In genomic region chr4:55245789-55246188, GRCm38 (mm10) we compare ENCODE assay signal across 28 mouse cellular contexts.
DNase-seq lines count a peak whose midpoint lies in the region; TF ChIP-seq lines count a peak whose summit lies in the region.
"Had no signal": no experiment of that assay in that cellular context is flagged by ENCODE, and none has a peak within 500 bp of the region (broad histone marks: within the 10 kb centered on the region; RNA-seq: fewer than 3 reads in every experiment).

No protein-coding gene starts in this region.

- WGBS in liver, adult 2 months = 14% methylated on average over 10 of the region's 10 CpGs

- H3K27ac ChIP-seq in liver, adult 2 months (replicated peaks; ENCODE audit: insufficient read depth, low read depth, low read length) = peak overlapping the region; percentile 6; the same call in 1 of the 2 replicates
- H3K27ac ChIP-seq: embryonic facial prominence, embryonic 10.5 days; embryonic facial prominence, embryonic 13.5 days; forebrain, embryonic 12.5 days; forebrain, embryonic 15.5 days; heart, adult 2 months; heart, embryonic 10.5 days; heart, embryonic 13.5 days; hindbrain, embryonic 14.5 days; hindbrain, postnatal 0 days had no signal

- H3K4me3 ChIP-seq in liver, adult 2 months (ENCODE audit: insufficient read depth, low read depth, low read length) = no peak overlapping the region
- H3K4me3 ChIP-seq: embryonic facial prominence, embryonic 10.5 days; embryonic facial prominence, embryonic 13.5 days; erythroblast, embryonic 14.5 days; forebrain, embryonic 12.5 days; forebrain, embryonic 15.5 days; heart, adult 2 months; heart, embryonic 10.5 days; heart, embryonic 13.5 days had no signal

- no peak overlapping the region for H3K9ac ChIP-seq in liver, adult 2 months (ENCODE audit: low read depth, low read length)
- H3K9ac ChIP-seq: embryonic facial prominence, embryonic 13.5 days; forebrain, embryonic 12.5 days; forebrain, embryonic 15.5 days; heart, embryonic 13.5 days; hindbrain, embryonic 14.5 days had no signal

- H3K27me3 ChIP-seq in liver, adult 2 months (ENCODE audit: control insufficient read depth, insufficient read depth, low read length) = no peaks in the 10 kb centered on the region
- H3K27me3 ChIP-seq: CH12.LX; embryonic facial prominence, embryonic 13.5 days; forebrain, embryonic 12.5 days; forebrain, embryonic 15.5 days had no signal

- peak; percentile 23 for DNase-seq in adrenal gland, postnatal 10 days
- no peak for DNase-seq in adrenal gland, postnatal 4 days (ENCODE audit: low spot score in 2 of 2)
- peak; percentile 99 for DNase-seq in liver, adult 2 months (ENCODE audit: extremely low read depth, low read depth, low spot score)
- DNase-seq in liver = no peak
- DNase-seq in retina, embryonic 14.5 days (ENCODE audit: low spot score) = peak; percentile 32
- no peak for DNase-seq in thymus, postnatal 36 days
- no peak for DNase-seq in heart, adult 18-20 months
- DNase-seq: B cell, adult 2 months; cerebellum, adult 11-12 months; cerebellum, adult 8-10 months; cerebellum, postnatal 10 days; cerebellum, postnatal 36 days; embryo, embryonic 11 days; gastrocnemius, postnatal 25 days; heart, adult 2 months; heart, postnatal 14 days; heart, postnatal 4 days had no signal

- H3K4me1 ChIP-seq in liver, adult 2 months (ENCODE audit: control insufficient read depth, insufficient read depth, low read length) = peaks cover 18% of the 10 kb centered on the region
- H3K4me1 ChIP-seq: embryonic facial prominence, embryonic 13.5 days; heart, embryonic 13.5 days had no signal

- H3K79me2 ChIP-seq in liver, adult 2 months (ENCODE audit: control insufficient read depth, insufficient read depth, low read length) = no peaks in the 10 kb centered on the region

- TF ChIP-seq POLR2A in liver, adult 2 months (IDR thresholded peaks at IDR 0.05; ENCODE audit: extremely low read depth, insufficient read depth, low read length) = no peak

- TF ChIP-seq CTCF in liver, adult 2 months (IDR thresholded peaks at IDR 0.05; ENCODE audit: low read depth, low read length) = no peak

- no peaks in the 10 kb centered on the region for H3K36me3 ChIP-seq in liver, adult 2 months (ENCODE audit: control insufficient read depth, insufficient read depth, low read length)
- H3K36me3 ChIP-seq: embryonic facial prominence, embryonic 10.5 days; embryonic facial prominence, embryonic 13.5 days; forebrain, embryonic 12.5 days; forebrain, embryonic 15.5 days; G1E; heart, embryonic 10.5 days; heart, embryonic 13.5 days had no signal

Comparison
In these comparisons a context has a peak if more than half of its experiments do, and no peak if none do; other contexts are left out.
1. DNase-seq: peak in adrenal gland, postnatal 10 days (single experiment), liver, adult 2 months (single experiment) and retina, embryonic 14.5 days (single experiment); none in adrenal gland, postnatal 4 days (0 of 2), liver (single experiment), thymus, postnatal 36 days (0 of 2) and heart, adult 18-20 months (0 of 2).